Mouse (Mus musculus) intestine, embryonic 14.5 days (tissue): ENCODE results near the gene Fam151b. TPM values are rescaled to one million over a fixed set of nuclear protein-coding genes. Genes with fewer than 3 reads are reported as not detected.

Source experiments
- ATAC-seq: fragments of 200-750 bp; cut with Nextera tagmentation; replicated peaks from 2 replicates; pipeline ENCODE4 v1.8.0; 2017; ENCODE audit warnings: low read depth, moderate number of reproducible peaks, moderate TSS enrichment, moderate library complexity; ENCODE audit not compliant: low FRiP score, low TSS enrichment
- DNase-seq: peaks from one replicate; pipeline ENCODE4 v3.0.0-alpha.2; 2018; ENCODE audit warnings: low spot score
- H3K27ac ChIP-seq: fragments of 300-500 bp; sonication (generic); 2 replicates; pipeline ENCODE4 v1.5.1; 2014; ENCODE audit warnings: low read depth, mild to moderate bottlenecking, control low read depth
- H3K27me3 ChIP-seq: fragments of 300-500 bp; sonication (generic); replicated peaks from 2 replicates; pipeline ENCODE4 v1.6.1; 2014; ENCODE audit warnings: low read length, control low read depth; ENCODE audit not compliant: control insufficient read depth, insufficient read depth
- H3K36me3 ChIP-seq: fragments of 300-500 bp; sonication (generic); 2 replicates; pipeline ENCODE4 v1.6.1; 2014; ENCODE audit warnings: low read length, control low read depth; ENCODE audit not compliant: control insufficient read depth, insufficient read depth
- H3K4me1 ChIP-seq: fragments of 300-500 bp; sonication (generic); replicated peaks from 2 replicates; pipeline ENCODE4 v1.6.1; 2014; ENCODE audit warnings: low read length, control low read depth, mixed read lengths; ENCODE audit not compliant: control insufficient read depth, insufficient read depth
- H3K4me2 ChIP-seq: fragments of 300-500 bp; sonication (generic); 2 replicates; pipeline ENCODE4 v1.6.1; 2014; ENCODE audit warnings: low read length
- H3K4me3 ChIP-seq: fragments of 300-500 bp; sonication (generic); 2 replicates; pipeline ENCODE4 v1.5.1; 2014; ENCODE audit warnings: low read depth, low read length, control low read depth, mixed read lengths
- H3K9ac ChIP-seq: fragments of 300-500 bp; sonication (generic); 2 replicates; pipeline ENCODE4 v1.6.1; 2014; ENCODE audit warnings: mild to moderate bottlenecking, low read length
- H3K9me3 ChIP-seq: fragments of 300-500 bp; sonication (generic); 2 replicates; pipeline ENCODE4 v1.6.1; 2016; ENCODE audit warnings: low read length, control low read depth; ENCODE audit not compliant: control insufficient read depth
- WGBS: fragments of 180-500 bp; shearing (Covaris S2); extraction: QIAGEN DNeasy Blood & Tissue Kit; methylation state at CpG from one replicate; pipeline ENCODE4 v1.1.7; 2014; 5-methylcytosine and 5-hydroxymethylcytosine counted together
- polyA plus RNA-seq: library from polyadenylated mRNA; unstranded; fragments of >200 nt; fragmentation: Nextera tagmentation; extraction: Ambion mirVana; gene quantifications from 2 replicates; pipeline ENCODE4 v1.2.1, GENCODE M21; 2014

Fam151b gene
- polyA plus RNA-seq, 1 experiment from 2014 or later, result 0.41 TPM

DNA sequence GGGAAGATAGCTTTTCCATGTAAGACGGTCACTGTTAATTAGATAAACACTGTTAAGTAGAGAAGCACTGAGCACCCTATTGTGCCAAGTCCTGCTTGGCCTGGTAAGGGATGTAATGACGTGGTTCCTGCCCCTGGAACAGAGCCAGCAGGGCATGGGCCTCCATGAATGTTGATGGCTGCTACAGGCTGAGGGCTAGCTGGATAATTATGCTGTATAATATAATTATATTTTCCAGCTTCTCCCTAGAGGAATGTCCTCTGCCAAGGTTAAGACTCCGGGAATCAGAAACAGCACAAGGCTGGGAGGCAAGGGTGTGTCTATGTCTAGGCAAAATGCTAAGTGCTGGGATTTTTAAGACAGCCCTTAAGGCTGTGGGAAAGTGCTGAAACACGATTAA lies 7.0 kb upstream of the Fam151b start:
- no peaks in the 10 kb centered on the region for H3K4me1 ChIP-seq
- DNase-seq (no peak), ATAC-seq (no peak)
- no peaks in the 10 kb centered on the region for H3K27me3 ChIP-seq
- H3K9me3 ChIP-seq, result no peaks in the 10 kb centered on the region
- H3K4me2 ChIP-seq, result no peak overlapping the region
- H3K4me3 ChIP-seq, result no peak overlapping the region
- H3K27ac ChIP-seq, result no peak overlapping the region
- no peak overlapping the region for H3K9ac ChIP-seq
- WGBS, result 80% methylated on average over 4 of the region's 4 CpGs
- H3K36me3 ChIP-seq, result peaks cover 48% of the 10 kb centered on the region

DNA sequence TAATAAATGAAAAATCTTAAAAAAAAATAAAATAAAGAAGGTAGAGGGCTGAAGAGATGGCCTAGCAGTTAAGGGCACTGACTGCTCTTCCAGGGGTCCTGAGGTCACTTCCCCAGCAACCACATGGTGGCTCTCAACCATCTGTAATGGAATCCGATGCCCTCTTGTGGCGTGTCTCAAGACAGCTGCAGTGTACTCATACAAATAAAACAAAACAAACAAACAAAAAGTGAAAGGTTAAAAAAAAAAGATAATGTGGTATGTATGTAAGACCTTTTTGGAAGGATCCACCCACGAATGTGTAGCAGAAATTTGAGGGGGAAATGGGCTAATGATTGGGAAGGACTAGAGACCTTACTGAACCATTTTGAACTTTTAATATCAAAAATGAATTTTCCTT lies 467 bp downstream of the Fam151b start:
- Histone ChIP-seq H3K4me3 (peak overlapping the region; percentile 45), H3K4me1 (no peaks in the 10 kb centered on the region), H3K4me2 (peak overlapping the region; percentile 79), H3K9me3 (no peaks in the 10 kb centered on the region), H3K36me3 (peaks cover 9% of the 10 kb centered on the region), H3K9ac (peak overlapping the region; percentile 38; the same call in 1 of the 2 replicates), H3K27me3 (no peaks in the 10 kb centered on the region), H3K27ac (0 out of 2 replicates have a peak overlapping the region, but pooled peaks have one; percentile 69)
- 13% methylated on average over 3 of the region's 3 CpGs for WGBS
- ATAC-seq (peak; percentile 54), DNase-seq (peak; percentile 61)

DNA sequence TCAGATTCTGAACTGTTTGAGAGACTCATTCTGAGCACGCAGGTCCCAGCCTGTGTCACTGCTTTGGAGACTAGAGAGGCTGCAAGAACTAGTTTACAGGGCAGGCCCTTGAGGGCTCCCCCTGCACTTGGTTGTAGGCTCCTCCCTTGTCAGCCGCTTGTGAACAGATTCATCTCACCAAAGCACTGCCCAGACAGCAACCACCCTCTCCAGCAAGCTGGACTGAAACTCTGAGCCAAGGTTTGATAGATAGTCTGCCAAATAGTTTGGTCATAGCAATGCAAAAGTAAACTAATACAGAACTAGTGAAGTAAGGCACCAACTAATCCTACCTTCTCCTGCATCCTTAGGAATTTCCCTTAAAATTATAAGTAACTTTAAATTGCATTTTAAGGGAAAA lies 13.7 kb downstream of the Fam151b start:
- Histone ChIP-seq H3K4me2 (no peak overlapping the region), H3K36me3 (peaks cover 5% of the 10 kb centered on the region; the same call in 1 of the 2 replicates), H3K27ac (no peak overlapping the region), H3K4me1 (no peaks in the 10 kb centered on the region), H3K27me3 (no peaks in the 10 kb centered on the region), H3K9me3 (no peaks in the 10 kb centered on the region), H3K9ac (no peak overlapping the region), H3K4me3 (no peak overlapping the region)
- 63% methylated on average over 2 of the region's 2 CpGs for WGBS
- no peak for DNase-seq
- no peak for ATAC-seq

DNA sequence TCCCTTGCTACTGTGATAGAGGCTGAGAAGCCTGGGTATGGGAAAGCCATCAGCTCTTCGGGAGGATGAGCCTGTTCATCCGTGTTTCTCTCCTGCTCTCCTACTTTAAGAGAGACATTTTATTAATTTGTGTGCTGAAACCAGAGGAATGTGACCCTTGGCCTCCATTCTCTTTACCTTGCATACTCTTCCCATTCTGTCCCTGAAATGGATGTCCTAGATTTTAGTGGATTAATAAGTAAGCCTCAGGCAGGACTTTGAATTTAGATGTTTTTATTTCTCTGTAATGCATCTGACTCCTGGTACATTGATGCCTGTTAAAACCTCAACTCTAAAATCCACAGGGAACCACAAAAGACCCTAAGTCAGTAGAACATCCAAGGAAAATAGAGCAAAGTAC lies 14.4 kb downstream of the Fam151b start:
- no peak for ATAC-seq
- DNase-seq, result no peak
- WGBS, result 45% methylated on average over 2 of the region's 2 CpGs
- peaks cover 5% of the 10 kb centered on the region; the same call in 1 of the 2 replicates for H3K36me3 ChIP-seq
- H3K4me3 ChIP-seq, result no peak overlapping the region
- H3K9ac ChIP-seq, result no peak overlapping the region
- H3K27me3 ChIP-seq, result no peaks in the 10 kb centered on the region
- no peak overlapping the region for H3K27ac ChIP-seq
- H3K4me1 ChIP-seq, result no peaks in the 10 kb centered on the region
- H3K9me3 ChIP-seq, result no peaks in the 10 kb centered on the region
- no peak overlapping the region for H3K4me2 ChIP-seq

DNA sequence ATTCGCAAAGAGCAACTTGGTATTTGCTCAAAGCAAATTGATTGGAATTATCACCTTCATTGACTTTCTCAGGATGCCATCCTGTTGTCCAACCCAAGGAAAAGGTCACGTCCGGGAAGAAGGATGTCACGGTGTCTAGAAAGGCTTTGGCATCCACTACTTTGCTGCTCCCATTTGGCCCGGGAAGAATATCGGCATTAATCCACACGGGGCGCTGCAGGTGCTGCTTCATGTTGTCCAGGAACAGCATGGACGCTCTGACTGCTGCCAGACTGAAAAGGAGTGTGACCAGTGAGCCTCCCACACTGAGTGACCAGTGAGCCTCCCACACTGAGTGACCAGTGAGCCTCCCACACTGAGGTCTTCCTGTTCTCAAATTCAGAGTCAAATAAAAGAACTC lies 15.9 kb downstream of the Fam151b start:
- H3K4me2 ChIP-seq, result no peak overlapping the region
- no peaks in the 10 kb centered on the region for H3K9me3 ChIP-seq
- H3K27me3 ChIP-seq, result no peaks in the 10 kb centered on the region
- ATAC-seq (no peak), DNase-seq (no peak)
- H3K4me3 ChIP-seq, result no peak overlapping the region
- H3K9ac ChIP-seq, result no peak overlapping the region
- H3K36me3 ChIP-seq, result peaks cover 5% of the 10 kb centered on the region; the same call in 1 of the 2 replicates
- H3K4me1 ChIP-seq, result no peaks in the 10 kb centered on the region
- H3K27ac ChIP-seq, result no peak overlapping the region
- WGBS, result 70% methylated on average over 9 of the region's 9 CpGs

DNA sequence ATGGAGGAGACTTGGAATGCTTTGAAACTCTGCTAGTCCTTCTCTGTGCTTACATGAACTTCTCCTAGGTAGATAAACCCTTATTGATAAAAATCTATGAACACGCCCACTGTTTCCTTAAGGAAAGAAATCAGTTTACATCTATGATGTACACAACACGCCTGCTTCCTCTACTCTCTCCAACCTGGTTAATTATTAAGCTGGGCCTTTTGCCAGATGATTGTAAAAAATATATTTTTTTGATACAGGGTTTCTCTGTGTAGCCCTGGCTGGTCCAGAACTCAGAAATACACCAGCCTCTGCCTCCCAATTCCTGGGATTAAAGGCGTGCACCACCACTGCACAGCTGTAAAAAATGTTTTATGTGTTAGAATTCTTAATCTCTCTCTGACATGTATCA lies 19.1 kb downstream of the Fam151b start:
- Histone ChIP-seq H3K9ac (no peak overlapping the region), H3K4me1 (no peaks in the 10 kb centered on the region), H3K27me3 (no peaks in the 10 kb centered on the region), H3K9me3 (no peaks in the 10 kb centered on the region), H3K4me3 (no peak overlapping the region), H3K36me3 (peaks cover 5% of the 10 kb centered on the region; the same call in 1 of the 2 replicates), H3K4me2 (no peak overlapping the region), H3K27ac (no peak overlapping the region)
- WGBS, result 77% methylated on average over 3 of the region's 3 CpGs
- DNase-seq (no peak), ATAC-seq (no peak)

DNA sequence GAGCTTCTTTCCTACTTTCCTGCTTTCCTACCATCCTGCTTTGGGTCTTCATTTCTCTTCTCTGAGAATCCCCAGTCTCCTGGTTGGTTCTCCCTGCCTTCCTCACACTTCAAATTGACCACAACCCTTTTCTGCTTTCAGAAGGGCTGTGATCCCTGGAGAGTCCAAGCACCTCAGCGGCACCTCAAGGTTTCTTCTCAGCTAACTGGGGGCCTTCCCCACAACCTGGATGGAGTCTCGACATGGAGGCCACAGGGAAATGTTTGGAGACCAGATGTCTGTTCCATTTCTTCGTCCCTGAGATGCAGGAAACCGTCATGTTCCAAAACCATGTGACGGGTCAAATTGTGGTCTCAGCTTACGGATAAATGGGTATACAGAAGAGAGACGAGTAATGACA lies 36.9 kb downstream of the Fam151b start:
- Histone ChIP-seq H3K4me3 (no peak overlapping the region), H3K27ac (no peak overlapping the region), H3K27me3 (no peaks in the 10 kb centered on the region), H3K4me2 (no peak overlapping the region), H3K9ac (no peak overlapping the region), H3K36me3 (no peaks in the 10 kb centered on the region), H3K4me1 (no peaks in the 10 kb centered on the region), H3K9me3 (no peaks in the 10 kb centered on the region)
- 87% methylated on average over 7 of the region's 7 CpGs for WGBS
- ATAC-seq (no peak), DNase-seq (no peak)

DNA sequence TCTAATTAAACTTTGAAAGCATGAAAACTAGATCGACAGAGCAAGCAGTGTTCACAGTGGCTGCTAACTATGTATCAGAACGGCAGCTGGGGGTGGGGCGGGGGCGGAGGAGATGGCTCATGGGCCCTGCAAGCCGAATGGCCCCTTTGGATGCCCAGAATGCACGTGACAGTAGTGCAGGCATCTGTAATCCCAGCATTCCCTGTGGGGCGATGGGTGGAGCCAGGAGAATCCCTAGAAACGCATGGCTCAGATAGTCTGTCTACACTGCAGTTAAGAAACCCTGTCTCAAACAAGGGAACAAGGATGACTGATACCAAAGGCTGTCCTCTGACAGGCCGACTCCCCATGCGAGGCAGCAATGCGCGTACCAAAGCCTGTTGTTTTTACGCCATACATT lies 43.5 kb downstream of the Fam151b start:
- H3K9ac ChIP-seq, result no peak overlapping the region
- WGBS, result 73% methylated on average over 13 of the region's 13 CpGs
- ATAC-seq (no peak), DNase-seq (no peak)
- no peaks in the 10 kb centered on the region for H3K9me3 ChIP-seq
- H3K4me3 ChIP-seq, result no peak overlapping the region
- no peaks in the 10 kb centered on the region for H3K4me1 ChIP-seq
- H3K4me2 ChIP-seq, result no peak overlapping the region
- no peak overlapping the region for H3K27ac ChIP-seq
- no peaks in the 10 kb centered on the region for H3K36me3 ChIP-seq
- no peaks in the 10 kb centered on the region for H3K27me3 ChIP-seq

DNA sequence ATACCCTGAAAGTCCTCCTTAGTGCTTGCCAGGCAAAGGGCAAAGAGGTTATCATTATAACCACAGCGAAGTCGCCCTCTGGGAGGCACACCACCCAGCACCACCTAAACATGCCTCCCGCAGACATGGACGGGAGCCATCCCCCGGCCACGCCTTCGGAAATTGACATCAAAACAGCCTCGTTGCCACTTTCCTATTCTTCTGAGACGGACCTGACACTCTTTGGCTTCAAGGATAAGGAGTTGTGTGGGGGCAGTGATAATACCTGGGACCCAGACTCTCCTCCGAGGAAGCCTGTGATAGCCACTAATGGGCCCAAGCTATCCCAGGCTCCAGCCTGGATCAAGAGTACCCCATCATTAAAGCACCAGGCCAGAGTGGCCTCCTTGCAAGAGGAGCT lies 45.2 kb downstream of the Fam151b start:
- no peaks in the 10 kb centered on the region for H3K36me3 ChIP-seq
- H3K27me3 ChIP-seq, result no peaks in the 10 kb centered on the region
- DNase-seq (no peak), ATAC-seq (no peak)
- H3K4me1 ChIP-seq, result no peaks in the 10 kb centered on the region
- H3K27ac ChIP-seq, result no peak overlapping the region
- H3K4me2 ChIP-seq, result no peak overlapping the region
- H3K9ac ChIP-seq, result no peak overlapping the region
- no peak overlapping the region for H3K4me3 ChIP-seq
- 82% methylated on average over 10 of the region's 10 CpGs for WGBS
- H3K9me3 ChIP-seq, result no peaks in the 10 kb centered on the region
